Mouse (Mus musculus): ENCODE measurements around the gene Pfkfb4.

- TF ChIP-seq POLR2A (IDR thresholded peaks at IDR 0.05; ENCODE audit: borderline replicate concordance, low read depth, low read length): no peak
- no peak for TF ChIP-seq CTCF (IDR thresholded peaks at IDR 0.05; ENCODE audit: low read depth, low read length)
Measured at GRCm38 (mm10) chr9:109039681-109040080, 48.1 kb downstream of the Pfkfb4 start.
